Mouse (Mus musculus): ENCODE measurements around the gene Tmem229b.
"Not testable (repeated sequence)": the region's sequence is repeated elsewhere in the genome, so short reads cannot be mapped to it uniquely, and the experiment has no call there.

Tmem229b gene

DNA sequence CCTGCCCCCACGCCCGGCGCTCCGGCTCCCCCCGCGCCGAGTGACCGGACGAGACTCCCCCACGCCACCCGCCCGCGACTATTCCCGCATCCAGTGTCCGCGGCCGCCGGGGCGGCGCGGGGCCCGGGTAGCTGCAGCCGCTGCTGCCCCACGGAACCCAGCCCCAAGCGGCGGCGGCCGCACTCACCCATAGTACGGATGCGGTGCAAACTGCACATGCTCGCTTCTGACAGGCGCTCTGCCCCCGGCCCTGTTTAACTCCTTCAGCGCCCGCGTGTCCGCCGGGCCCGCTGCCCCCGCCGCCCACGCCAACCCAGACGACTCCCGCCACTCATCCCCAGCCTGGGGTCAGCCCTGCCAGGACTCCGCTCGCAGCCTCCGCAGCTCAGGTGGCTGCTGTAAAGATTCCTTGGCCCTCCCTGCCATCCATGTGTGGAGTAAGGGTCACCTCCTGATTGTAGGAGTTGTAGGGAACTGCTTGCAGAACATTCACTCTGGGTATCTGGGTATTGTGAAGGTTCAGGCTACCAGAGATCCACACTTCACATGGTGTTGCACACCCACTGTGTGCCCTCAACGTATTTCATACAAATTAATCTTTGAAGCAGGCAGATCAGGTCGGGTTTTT lies at the start of gene Tmem229b:
TSS of gene Tmem229b (minus strand) at position 502 of the 628 bp plus-strand sequence.
- peak; percentile 80 for DNase-seq

- DNase-seq = no peak
Observed at GRCm38 (mm10) chr12:79055276-79055675, 47.8 kb upstream of the Tmem229b start.

DNA sequence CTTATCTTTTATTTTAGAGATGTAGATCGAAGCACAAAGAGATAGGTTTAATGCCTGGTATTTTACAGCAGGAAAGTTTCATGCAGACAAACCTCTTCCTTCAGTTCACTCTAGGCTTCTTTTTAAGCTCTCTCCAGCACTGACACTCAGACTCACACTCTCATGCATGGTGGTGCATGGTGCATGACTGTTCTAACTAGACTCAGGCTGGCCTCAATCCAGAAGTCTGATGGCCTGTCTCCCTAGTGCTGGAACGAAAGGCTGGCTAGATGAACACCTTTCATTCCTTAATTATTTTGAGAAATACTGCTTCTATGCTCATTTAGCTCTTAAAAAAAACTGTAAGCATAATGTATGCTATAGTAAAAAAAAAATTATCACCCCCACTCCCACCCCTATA lies 44.6 kb upstream of the Tmem229b start:
- DNase-seq = no peak

- DNase-seq = no peak
Observed at GRCm38 (mm10) chr12:79050545-79051212, 43.3 kb upstream of the Tmem229b start.

GRCm38 (mm10) chr12:79049807-79050206 lies 42.4 kb upstream of the Tmem229b start:
- no peak for DNase-seq

- no peak for DNase-seq
Observed at GRCm38 (mm10) chr12:79048898-79049297, 41.5 kb upstream of the Tmem229b start.

GRCm38 (mm10) chr12:79047203-79047602 lies 39.8 kb upstream of the Tmem229b start:
- DNase-seq = no peak

GRCm38 (mm10) chr12:79046171-79046570 lies 38.7 kb upstream of the Tmem229b start:
- DNase-seq = no peak

DNA sequence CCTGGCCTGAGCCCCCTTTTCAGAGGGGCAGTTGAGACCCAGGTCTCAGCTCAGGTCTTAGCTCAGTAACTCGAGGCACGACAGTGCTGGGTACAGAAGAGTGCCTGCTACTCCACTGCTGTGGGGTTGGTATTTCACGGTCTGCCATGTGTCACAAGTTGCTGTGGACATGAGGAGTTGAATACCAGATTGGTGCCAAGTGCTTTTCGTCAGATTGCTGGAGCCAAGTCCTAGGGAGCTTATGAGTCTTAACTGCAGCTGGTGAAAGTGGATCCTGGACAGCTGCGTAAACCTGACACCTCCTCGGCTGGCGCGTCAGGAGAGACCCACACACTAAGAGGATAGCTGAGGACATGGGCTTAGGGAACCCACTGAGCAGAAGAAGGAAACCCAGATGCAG lies 37.2 kb upstream of the Tmem229b start:
- peak; percentile 10 for DNase-seq

DNA sequence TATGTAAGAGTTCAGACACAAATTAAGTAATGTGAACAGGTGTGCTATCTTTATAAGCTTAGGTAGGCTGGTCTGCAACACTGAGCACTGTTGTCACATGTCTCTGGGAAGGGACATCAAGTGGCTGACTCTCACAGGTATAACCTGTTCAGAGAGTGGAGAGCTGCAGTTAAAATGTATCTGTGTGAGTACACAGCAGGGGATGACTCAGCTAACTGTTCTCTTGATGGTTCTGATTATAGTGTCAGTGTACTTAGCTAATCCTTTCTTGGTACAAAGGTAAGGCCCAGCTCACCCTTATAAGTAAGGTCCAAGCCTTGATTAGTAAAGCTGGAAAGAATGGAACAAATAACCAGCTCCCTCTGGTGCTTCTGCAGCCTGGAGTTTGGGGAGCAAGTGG lies 34.0 kb upstream of the Tmem229b start:
- no peak for DNase-seq

DNA sequence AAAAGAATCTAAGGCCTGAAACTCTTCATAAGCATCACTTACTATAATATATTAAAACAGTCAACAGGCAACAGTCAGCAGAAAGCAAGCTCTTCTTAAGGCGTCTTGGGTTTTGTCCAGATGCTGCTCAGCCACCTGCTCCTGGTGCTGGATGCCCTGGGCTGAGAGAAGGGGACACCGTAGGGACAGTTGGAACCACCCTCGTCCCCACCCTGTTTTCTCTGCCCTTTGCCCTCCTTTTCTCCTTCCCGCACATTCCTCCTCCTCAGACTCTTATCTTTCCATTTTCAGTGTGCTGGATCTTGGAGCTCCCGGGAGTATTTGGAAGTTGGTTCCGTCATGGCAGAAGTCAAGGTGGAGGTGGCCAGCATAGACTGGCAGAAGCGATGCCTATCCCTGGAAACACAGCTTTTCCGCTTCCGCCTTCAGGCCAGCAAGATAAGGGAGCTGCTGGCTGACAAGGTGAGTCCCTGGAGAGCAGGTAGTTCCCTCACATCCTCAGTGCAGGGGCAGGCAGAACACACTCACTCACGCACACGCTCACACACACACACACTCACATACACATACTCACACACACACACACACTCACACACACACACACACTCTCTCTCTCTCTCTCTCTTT lies 32.9 kb upstream of the Tmem229b start:
- DNase-seq = no peak

- DNase-seq = no peak
Observed at GRCm38 (mm10) chr12:79039708-79040107, 32.3 kb upstream of the Tmem229b start.

DNA sequence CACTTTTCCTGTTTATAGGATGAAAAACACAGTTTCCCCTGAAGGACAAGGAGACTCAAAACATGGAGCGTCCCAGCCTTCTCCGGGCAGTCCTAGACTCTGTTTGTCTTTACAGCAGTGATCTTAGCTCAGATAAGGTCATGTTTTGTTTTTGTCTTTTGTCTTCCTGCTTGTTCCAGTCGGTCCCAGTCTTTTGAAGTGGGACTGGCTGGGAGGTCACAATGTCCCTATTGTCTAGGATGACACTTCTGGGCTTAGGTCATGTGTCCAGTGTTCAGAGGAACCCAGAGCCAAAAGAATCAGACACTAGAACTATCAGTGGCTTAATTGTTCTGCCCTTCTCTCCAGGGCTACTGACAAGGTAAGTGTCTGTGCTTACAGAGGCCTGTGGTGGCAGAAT lies 27.9 kb upstream of the Tmem229b start:
- DNase-seq = no peak

DNA sequence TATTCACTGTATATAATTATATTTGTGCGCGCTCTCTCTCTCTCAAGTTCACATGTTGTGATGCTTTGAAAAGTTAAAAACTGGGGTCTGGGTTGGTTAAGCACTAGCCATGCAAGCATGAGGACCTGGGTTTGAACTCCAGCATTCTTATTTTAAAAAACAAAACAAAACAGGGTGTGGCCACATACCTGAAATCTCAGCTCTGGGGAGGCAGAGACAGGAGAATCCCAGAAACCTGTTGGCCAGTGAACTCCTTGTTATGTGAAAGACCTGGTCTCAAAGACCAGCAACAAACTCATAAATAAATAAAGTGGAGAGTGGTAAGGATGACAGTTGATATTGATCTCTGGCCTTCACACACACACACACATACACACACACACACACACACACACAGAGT lies 26.9 kb upstream of the Tmem229b start:
- no peak for DNase-seq

DNA sequence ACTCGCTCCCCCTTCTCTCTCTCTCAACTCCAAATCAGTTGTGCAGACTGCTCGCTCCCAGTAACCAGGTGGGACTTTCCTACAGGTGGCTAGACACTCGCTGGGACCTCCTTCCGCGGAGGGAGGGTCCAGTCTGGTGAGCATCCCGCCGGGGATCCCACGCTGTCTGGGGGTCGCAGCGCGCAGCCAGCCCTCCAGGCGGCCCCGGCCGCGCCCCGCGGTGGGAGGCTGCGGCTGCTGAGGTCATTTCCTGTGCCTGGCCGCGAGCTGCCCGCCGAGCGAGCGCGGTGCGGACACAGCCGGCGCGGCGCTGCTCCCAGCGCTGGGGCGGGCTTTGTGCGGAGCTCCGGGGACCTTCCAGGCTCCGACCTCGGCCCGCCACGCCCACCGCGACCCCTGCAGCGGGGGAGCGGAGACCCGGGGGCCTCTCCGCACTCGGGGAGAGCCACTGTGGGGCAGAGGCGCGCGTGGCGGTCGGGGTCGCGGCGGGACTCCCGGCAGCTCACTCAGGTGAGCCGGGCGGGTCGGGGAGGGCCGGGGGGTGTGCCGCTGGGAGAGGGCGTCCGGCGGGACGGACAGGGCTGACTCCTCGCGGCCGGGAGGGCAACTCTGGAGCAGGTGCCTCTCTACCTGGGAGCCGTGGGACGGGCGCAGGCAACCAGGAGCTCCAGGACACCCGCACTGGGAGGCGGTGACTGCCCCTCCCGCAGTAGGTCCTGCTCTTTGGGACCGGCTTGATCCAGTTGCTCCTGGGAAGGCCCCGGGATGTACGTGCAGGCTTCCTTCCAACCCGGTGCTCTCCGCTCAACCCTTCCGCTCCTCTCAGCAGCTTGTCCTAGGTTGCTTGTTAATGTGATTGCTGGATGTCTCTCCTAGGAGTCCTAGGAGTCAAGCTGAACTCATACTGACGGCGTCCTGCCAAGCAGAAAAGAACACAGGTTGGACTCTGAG lies 21.8 kb upstream of the Tmem229b start, which contains the start of gene Plekhh1:
TSS of gene Plekhh1 (plus strand) at position 253 of the 951 bp plus-strand sequence.
- DNase-seq = peak; percentile 90

GRCm38 (mm10) chr12:79027526-79027925 lies 20.1 kb upstream of the Tmem229b start:
- not testable (repeated sequence) for DNase-seq

DNA sequence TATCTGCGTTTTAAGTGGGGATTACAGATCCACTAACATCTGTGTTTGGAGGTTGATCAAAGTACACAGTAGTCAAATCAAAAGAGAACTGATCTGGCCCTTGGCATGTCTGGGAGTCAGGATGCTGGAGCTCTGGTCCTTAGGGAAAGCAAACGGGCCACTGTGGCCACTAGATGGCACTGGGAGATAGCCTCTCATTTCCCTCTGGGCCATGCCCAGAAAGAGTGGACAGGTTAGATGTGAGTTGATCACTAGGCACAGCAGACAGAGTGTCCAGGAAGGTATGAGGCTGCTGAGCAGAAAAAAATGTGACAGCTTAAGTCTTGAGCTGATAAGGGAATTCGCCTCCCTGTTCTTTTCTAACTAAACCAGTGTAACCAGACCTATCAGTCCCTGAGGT lies 15.5 kb upstream of the Tmem229b start:
- DNase-seq = peak; percentile 77

DNA sequence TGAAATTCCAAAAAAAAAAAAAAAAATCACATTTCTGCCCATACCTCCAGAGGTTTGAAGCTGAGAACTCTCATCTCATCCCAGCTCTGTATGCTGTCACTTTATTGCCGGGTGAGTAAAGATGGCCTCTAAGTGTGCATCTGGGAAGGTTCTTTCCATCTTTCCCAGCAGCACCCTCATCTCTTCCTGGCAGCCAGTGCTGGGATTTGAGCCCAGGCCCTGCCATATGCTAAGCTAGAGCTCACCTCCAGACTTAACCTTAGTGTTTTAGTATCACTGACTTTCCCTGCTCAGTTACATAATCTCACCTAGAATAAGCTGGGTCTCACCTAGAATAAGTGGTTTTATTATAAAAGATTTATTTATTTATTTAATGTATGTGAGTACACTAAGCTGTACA lies 14.5 kb upstream of the Tmem229b start:
- DNase-seq = no peak

DNA sequence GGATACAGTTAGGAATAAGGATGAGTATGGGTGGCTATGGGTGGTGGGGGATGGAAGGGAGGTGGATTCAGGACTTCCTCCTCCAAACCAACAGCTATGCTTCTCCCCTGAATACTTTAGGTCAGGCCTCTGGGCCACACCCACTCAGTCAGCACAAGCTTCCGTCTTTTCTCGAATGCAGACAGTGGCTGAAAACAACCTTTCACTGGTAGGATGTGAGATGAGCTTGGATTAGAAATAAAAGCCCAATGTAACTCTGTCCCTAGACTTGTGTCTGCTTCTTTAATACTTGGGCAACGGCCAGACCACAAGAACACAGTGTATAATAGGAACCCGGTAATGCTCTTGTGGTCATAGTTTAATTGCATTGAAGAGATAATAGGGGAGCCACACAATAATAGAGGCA lies 10.6 kb upstream of the Tmem229b start:
- DNase-seq = no peak

GRCm38 (mm10) chr12:79016109-79016508 lies 8.7 kb upstream of the Tmem229b start:
- peak; percentile 34 for DNase-seq

- DNase-seq = no peak
Observed at GRCm38 (mm10) chr12:79010569-79010968, 3.1 kb upstream of the Tmem229b start.

GRCm38 (mm10) chr12:79006478-79007125 lies 825 bp downstream of the Tmem229b start:
- peak; percentile 61 for DNase-seq

Data from embryo, embryonic 11 days (tissue).